Mouse (Mus musculus): Measurements from ENCODE around the gene Pdzrn3. TPM values are rescaled to one million over a fixed set of nuclear protein-coding genes. Genes with fewer than 3 reads are reported as not detected.

Gene Pdzrn3
- polyA plus RNA-seq, 1 experiment, result 13.8 TPM

- no peak for TF ChIP-seq REST (IDR thresholded peaks at IDR 0.05; ENCODE audit: insufficient read depth, insufficient read length)
- TF ChIP-seq TCF3 (IDR thresholded peaks at IDR 0.05; ENCODE audit: insufficient read length, low read depth), result no peak
- TF ChIP-seq MYOD1 (IDR thresholded peaks at IDR 0.05; ENCODE audit: control insufficient read depth in 1 of 3, insufficient read length in 2 of 3, low read depth in 2 of 3), result no peak
- TF ChIP-seq SRF (IDR thresholded peaks at IDR 0.05; ENCODE audit: control insufficient read depth, insufficient read length, low read depth), result no peak
- no peaks in the 10 kb centered on the region for H3K27me3 ChIP-seq (ENCODE audit: control insufficient read depth, insufficient read depth, insufficient read length)
These were observed 6.8 kb upstream of the Pdzrn3 start for GRCm38 (mm10) chr6:101384476-101384875.

GRCm38 (mm10) chr6:101382891-101383290 is 5.2 kb upstream of the Pdzrn3 start:
- Histone ChIP-seq H3ac (ENCODE audit: control insufficient read depth, insufficient read length) (no peak overlapping the region), H3K4me3 (no peak overlapping the region), H3K79me2 (ENCODE audit: control insufficient read depth, insufficient read depth) (no peaks in the 10 kb centered on the region), H3K4me2 (ENCODE audit: low read depth) (no peak overlapping the region), H3K27me3 (ENCODE audit: control insufficient read depth, insufficient read depth, insufficient read length) (no peaks in the 10 kb centered on the region), H3K36me3 (ENCODE audit: control insufficient read depth, insufficient read depth) (no peaks in the 10 kb centered on the region)
- no peak for TF ChIP-seq SRF (IDR thresholded peaks at IDR 0.05; ENCODE audit: control insufficient read depth, insufficient read length, low read depth)
- no peak for TF ChIP-seq MYOD1 (IDR thresholded peaks at IDR 0.05; ENCODE audit: control insufficient read depth in 1 of 3, insufficient read length in 2 of 3, low read depth in 2 of 3)
- no peak for TF ChIP-seq MAX (IDR thresholded peaks at IDR 0.05; ENCODE audit: low read depth)
- no peak for TF ChIP-seq POLR2AphosphoS2 (IDR thresholded peaks at IDR 0.05; ENCODE audit: insufficient read length, low read depth)
- TF ChIP-seq USF1 (IDR thresholded peaks at IDR 0.05; ENCODE audit: low read depth), result no peak
- no peak for TF ChIP-seq POLR2A (IDR thresholded peaks at IDR 0.05; ENCODE audit: insufficient read length, low read depth)
- no peak for TF ChIP-seq TCF3 (IDR thresholded peaks at IDR 0.05; ENCODE audit: insufficient read length, low read depth)
- TF ChIP-seq E2F4 (IDR thresholded peaks at IDR 0.05; ENCODE audit: insufficient read depth), result no peak
- no peak for TF ChIP-seq TCF12 (IDR thresholded peaks at IDR 0.05; ENCODE audit: insufficient read depth, poor library complexity, severe bottlenecking)
- TF ChIP-seq MYOG (IDR thresholded peaks at IDR 0.05; ENCODE audit: control insufficient read depth in 1 of 3, insufficient read depth in 1 of 3, insufficient read length in 2 of 3, low read depth in 2 of 3), result no peak
- TF ChIP-seq REST (IDR thresholded peaks at IDR 0.05; ENCODE audit: insufficient read depth, insufficient read length), result no peak
- no peak for TF ChIP-seq CEBPB (IDR thresholded peaks at IDR 0.05; ENCODE audit: insufficient read depth, poor library complexity, severe bottlenecking)

More at GRCm38 (mm10) chr6:101384476-101384875, 6.8 kb upstream of the Pdzrn3 start:
- Histone ChIP-seq H3ac (ENCODE audit: control insufficient read depth, insufficient read length) (no peak overlapping the region), H3K4me3 (no peak overlapping the region), H3K79me2 (ENCODE audit: control insufficient read depth, insufficient read depth) (no peaks in the 10 kb centered on the region), H3K4me2 (ENCODE audit: low read depth) (no peak overlapping the region), H3K36me3 (ENCODE audit: control insufficient read depth, insufficient read depth) (no peaks in the 10 kb centered on the region)

GRCm38 (mm10) chr6:101379546-101379945 is 1.8 kb upstream of the Pdzrn3 start:
- peaks cover 21% of the 10 kb centered on the region for H3K79me2 ChIP-seq (ENCODE audit: control insufficient read depth, insufficient read depth)
- no peak overlapping the region for H3K4me2 ChIP-seq (ENCODE audit: low read depth)
- no peaks in the 10 kb centered on the region for H3K36me3 ChIP-seq (ENCODE audit: control insufficient read depth, insufficient read depth)
- TF ChIP-seq POLR2A (IDR thresholded peaks at IDR 0.05; ENCODE audit: insufficient read length, low read depth) (no peak), POLR2AphosphoS2 (IDR thresholded peaks at IDR 0.05; ENCODE audit: insufficient read length, low read depth) (no peak), CEBPB (IDR thresholded peaks at IDR 0.05; ENCODE audit: insufficient read depth, poor library complexity, severe bottlenecking) (no peak), MYOG (IDR thresholded peaks at IDR 0.05; ENCODE audit: control insufficient read depth in 1 of 3, insufficient read depth in 1 of 3, insufficient read length in 2 of 3, low read depth in 2 of 3) (no peak), E2F4 (IDR thresholded peaks at IDR 0.05; ENCODE audit: insufficient read depth) (no peak), TCF12 (IDR thresholded peaks at IDR 0.05; ENCODE audit: insufficient read depth, poor library complexity, severe bottlenecking) (no peak), SRF (IDR thresholded peaks at IDR 0.05; ENCODE audit: control insufficient read depth, insufficient read length, low read depth) (no peak), MYOD1 (IDR thresholded peaks at IDR 0.05; ENCODE audit: control insufficient read depth in 1 of 3, insufficient read length in 2 of 3, low read depth in 2 of 3) (no peak), USF1 (IDR thresholded peaks at IDR 0.05; ENCODE audit: low read depth) (no peak), REST (IDR thresholded peaks at IDR 0.05; ENCODE audit: insufficient read depth, insufficient read length) (no peak), TCF3 (IDR thresholded peaks at IDR 0.05; ENCODE audit: insufficient read length, low read depth) (no peak), MAX (IDR thresholded peaks at IDR 0.05; ENCODE audit: low read depth) (no peak)
- H3K4me3 ChIP-seq, result no peak overlapping the region
- no peaks in the 10 kb centered on the region for H3K27me3 ChIP-seq (ENCODE audit: control insufficient read depth, insufficient read depth, insufficient read length)
- no peak overlapping the region for H3ac ChIP-seq (ENCODE audit: control insufficient read depth, insufficient read length)

- Histone ChIP-seq H3K36me3 (ENCODE audit: control insufficient read depth, insufficient read depth) (no peaks in the 10 kb centered on the region), H3K27me3 (ENCODE audit: control insufficient read depth, insufficient read depth, insufficient read length) (no peaks in the 10 kb centered on the region), H3K4me3 (peak overlapping the region; percentile 33), H3K79me2 (ENCODE audit: control insufficient read depth, insufficient read depth) (peaks cover 33% of the 10 kb centered on the region), H3K4me2 (ENCODE audit: low read depth) (peak overlapping the region; percentile 99), H3ac (ENCODE audit: control insufficient read depth, insufficient read length) (peak overlapping the region; percentile 89)
- TF ChIP-seq POLR2AphosphoS2 (IDR thresholded peaks at IDR 0.05; ENCODE audit: insufficient read length, low read depth), result peak; percentile 76
- no peak for TF ChIP-seq REST (IDR thresholded peaks at IDR 0.05; ENCODE audit: insufficient read depth, insufficient read length)
- no peak for TF ChIP-seq TCF3 (IDR thresholded peaks at IDR 0.05; ENCODE audit: insufficient read length, low read depth)
- TF ChIP-seq POLR2A (IDR thresholded peaks at IDR 0.05; ENCODE audit: insufficient read length, low read depth), result peak; percentile 87
These were observed 375 bp upstream of the Pdzrn3 start for GRCm38 (mm10) chr6:101377935-101378609.

GRCm38 (mm10) chr6:101376511-101377166 is 1.1 kb downstream of the Pdzrn3 start:
- no peaks in the 10 kb centered on the region for H3K27me3 ChIP-seq (ENCODE audit: control insufficient read depth, insufficient read depth, insufficient read length)

More at GRCm38 (mm10) chr6:101376511-101377166, 1.1 kb downstream of the Pdzrn3 start:
- H3K79me2 ChIP-seq (ENCODE audit: control insufficient read depth, insufficient read depth), result peaks cover 42% of the 10 kb centered on the region
- peak overlapping the region; percentile 89 for H3ac ChIP-seq (ENCODE audit: control insufficient read depth, insufficient read length)
- peak overlapping the region; percentile 99 for H3K4me2 ChIP-seq (ENCODE audit: low read depth)
- TF ChIP-seq POLR2AphosphoS2 (IDR thresholded peaks at IDR 0.05; ENCODE audit: insufficient read length, low read depth), result no peak
- TF ChIP-seq REST (IDR thresholded peaks at IDR 0.05; ENCODE audit: insufficient read depth, insufficient read length), result no peak
- TF ChIP-seq POLR2A (IDR thresholded peaks at IDR 0.05; ENCODE audit: insufficient read length, low read depth), result no peak
- TF ChIP-seq CEBPB (IDR thresholded peaks at IDR 0.05; ENCODE audit: insufficient read depth, poor library complexity, severe bottlenecking), result no peak
- TF ChIP-seq MYOG (IDR thresholded peaks at IDR 0.05; ENCODE audit: control insufficient read depth in 1 of 3, insufficient read depth in 1 of 3, insufficient read length in 2 of 3, low read depth in 2 of 3), result no peak
- TF ChIP-seq TCF12 (IDR thresholded peaks at IDR 0.05; ENCODE audit: insufficient read depth, poor library complexity, severe bottlenecking), result no peak
- TF ChIP-seq TCF3 (IDR thresholded peaks at IDR 0.05; ENCODE audit: insufficient read length, low read depth), result no peak
- TF ChIP-seq MYOD1 (IDR thresholded peaks at IDR 0.05; ENCODE audit: control insufficient read depth in 1 of 3, insufficient read length in 2 of 3, low read depth in 2 of 3), result no peak
- no peak for TF ChIP-seq E2F4 (IDR thresholded peaks at IDR 0.05; ENCODE audit: insufficient read depth)
- no peak for TF ChIP-seq SRF (IDR thresholded peaks at IDR 0.05; ENCODE audit: control insufficient read depth, insufficient read length, low read depth)
- no peak for TF ChIP-seq MAX (IDR thresholded peaks at IDR 0.05; ENCODE audit: low read depth)
- TF ChIP-seq USF1 (IDR thresholded peaks at IDR 0.05; ENCODE audit: low read depth), result no peak
- peak overlapping the region; percentile 33 for H3K4me3 ChIP-seq
- no peaks in the 10 kb centered on the region for H3K36me3 ChIP-seq (ENCODE audit: control insufficient read depth, insufficient read depth)
